Mouse (Mus musculus) small intestine, adult 2 months (tissue): ENCODE measurements around the gene Nhlh1.

ENCODE experiments used
- CTCF ChIP-seq: fragments of 200-500 bp; IDR thresholded peaks from 2 replicates; pipeline ENCODE4 v1.5.1; 2012; ENCODE audit warnings: low read depth, mild to moderate bottlenecking, control low read depth, inconsistent platforms, low read length, moderate library complexity, mixed read lengths; ENCODE audit not compliant: insufficient replicate concordance, insufficient read length; ENCODE audit errors: extremely low read depth
- POLR2A ChIP-seq: fragments of 200-500 bp; IDR thresholded peaks from 2 replicates; pipeline ENCODE4 v1.6.1; 2012; ENCODE audit warnings: low read depth, mild to moderate bottlenecking, control low read depth, inconsistent platforms, low read length, moderate library complexity

DNA sequence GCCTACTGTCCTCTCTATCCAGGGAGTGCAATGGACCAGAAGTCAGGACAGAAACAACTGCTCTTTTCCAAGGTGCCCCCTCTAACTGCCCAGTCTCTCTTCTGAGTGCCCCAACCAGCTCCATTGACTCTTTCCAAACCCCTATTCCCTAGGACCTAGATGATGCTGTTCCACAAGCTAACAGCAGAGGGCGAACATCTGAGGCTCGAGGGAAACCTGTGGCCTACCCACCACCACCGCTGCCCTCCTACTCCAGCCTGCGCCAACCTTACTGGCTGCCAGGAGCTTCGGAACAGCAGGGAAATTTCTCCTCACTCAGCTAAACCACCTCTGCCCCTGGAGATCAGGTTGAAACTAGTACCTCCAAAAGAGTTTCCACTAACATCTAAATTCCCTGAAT is 45.3 kb downstream of the Nhlh1 start:
- no peak for TF ChIP-seq POLR2A
- TF ChIP-seq CTCF = peak; percentile 73; the same call in 1 of the 2 replicates
